Mouse (Mus musculus) adrenal gland, adult 2 months (tissue): ENCODE results near the gene Atp4b. TPM values are rescaled to one million over a fixed set of nuclear protein-coding genes. Genes with fewer than 3 reads are reported as not detected.
"Not testable (repeated sequence)": the region's sequence is repeated elsewhere in the genome, so short reads cannot be mapped to it uniquely, and the experiment has no call there.

ENCODE experiments used
- DNase-seq: peaks from one replicate; pipeline ENCODE4 v3.0.0; 2021
- polyA plus RNA-seq: library from polyadenylated mRNA; depleted of rRNA; stranded (reverse); fragments of >200 nt; gene quantifications from 2 replicates; pipeline ENCODE4 v1.2.3, GENCODE M21; 2012
- total RNA-seq, 2 experiments: library from RNA; stranded (reverse); gene quantifications; 2 replicates each; pipeline ENCODE4 v1.2.3; 2021

The Atp4b gene
- total and polyA plus RNA-seq, 3 experiments, result 0.43 to 0.69 TPM; not detected in 1

DNA sequence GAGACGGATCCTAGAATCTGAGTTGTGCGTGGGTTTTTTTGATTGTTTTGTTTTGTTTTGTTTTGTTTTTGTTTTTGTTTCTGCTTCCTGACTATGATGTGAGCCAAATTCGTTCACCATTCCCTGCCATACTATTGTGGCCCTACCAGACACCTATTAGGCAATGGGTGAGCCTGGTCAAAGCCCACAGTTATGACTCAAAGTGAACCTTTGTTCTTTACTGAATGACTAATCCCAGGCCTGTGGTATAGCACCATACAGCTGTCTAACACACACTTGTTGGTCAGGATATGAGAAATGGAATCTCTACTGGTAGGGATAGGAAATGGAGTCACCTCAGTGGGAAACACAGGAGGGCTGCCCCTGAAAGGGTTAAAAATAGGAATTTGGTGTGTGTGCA is 14.1 kb downstream of the Atp4b start:
- DNase-seq, result no peak

DNA sequence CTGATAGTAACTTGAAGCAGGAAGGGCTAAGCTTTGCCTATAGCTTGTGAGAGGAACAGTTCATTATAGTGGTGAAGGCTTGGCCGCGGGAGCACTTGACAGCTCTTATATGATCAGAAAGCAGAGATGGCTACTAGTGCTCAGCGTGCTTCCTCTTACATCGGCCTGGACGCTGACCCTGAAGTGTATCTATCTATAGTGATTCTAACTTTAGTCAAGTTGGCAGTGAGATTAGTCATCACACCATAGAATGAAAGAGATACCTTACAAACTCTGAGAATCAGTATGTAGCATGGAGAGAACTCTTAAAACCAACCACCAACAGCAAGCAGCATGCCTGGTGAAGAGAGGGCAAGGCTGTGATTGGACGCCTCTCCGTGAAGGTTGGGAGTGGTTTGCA is 15.0 kb downstream of the Atp4b start:
- no peak for DNase-seq

DNA sequence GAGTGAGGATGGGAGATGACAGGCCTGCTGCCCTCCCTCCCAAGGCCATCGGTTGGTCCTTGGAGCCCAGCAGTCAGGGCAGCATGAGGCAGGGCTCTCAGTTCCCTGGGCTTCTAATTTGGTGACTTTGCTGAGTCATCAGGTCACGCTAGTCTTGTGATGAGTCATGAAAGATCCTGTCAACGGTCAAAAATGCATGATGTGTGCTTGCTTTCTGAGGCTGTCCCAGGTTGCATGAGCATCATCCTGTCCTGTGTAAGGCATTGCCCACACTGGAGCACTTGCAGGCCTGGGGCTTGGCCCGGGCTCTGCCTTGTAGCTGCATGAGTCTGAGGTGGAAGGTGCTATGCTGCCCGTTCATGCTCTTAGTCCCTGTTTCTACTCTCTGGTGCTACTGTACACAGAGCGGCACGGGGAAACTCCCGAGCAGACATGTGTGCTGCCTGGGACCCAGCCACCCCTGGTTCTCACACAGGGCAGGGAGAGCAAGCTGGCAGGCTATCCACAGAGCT is 23.4 kb downstream of the Atp4b start:
- peak; percentile 87 for DNase-seq

DNA sequence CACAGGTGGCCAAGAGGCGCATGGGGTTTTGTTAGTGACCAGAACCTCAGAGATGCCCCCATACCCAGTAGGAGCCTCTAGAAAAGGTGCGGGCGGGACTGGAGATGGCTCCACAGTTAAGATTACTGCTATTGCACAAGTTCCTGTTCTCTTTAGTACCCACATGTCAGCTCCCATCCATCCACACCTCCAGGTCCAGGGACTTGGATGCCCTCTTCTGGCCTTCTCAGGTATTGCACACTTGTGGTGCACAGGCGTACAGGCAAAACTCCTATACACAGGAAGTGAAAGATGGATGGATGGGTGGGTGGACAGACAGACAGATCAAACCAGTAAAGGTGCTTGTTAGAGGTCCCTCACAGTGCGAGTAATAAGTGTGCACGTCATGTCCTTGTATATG is 34.8 kb downstream of the Atp4b start:
- no peak for DNase-seq

DNA sequence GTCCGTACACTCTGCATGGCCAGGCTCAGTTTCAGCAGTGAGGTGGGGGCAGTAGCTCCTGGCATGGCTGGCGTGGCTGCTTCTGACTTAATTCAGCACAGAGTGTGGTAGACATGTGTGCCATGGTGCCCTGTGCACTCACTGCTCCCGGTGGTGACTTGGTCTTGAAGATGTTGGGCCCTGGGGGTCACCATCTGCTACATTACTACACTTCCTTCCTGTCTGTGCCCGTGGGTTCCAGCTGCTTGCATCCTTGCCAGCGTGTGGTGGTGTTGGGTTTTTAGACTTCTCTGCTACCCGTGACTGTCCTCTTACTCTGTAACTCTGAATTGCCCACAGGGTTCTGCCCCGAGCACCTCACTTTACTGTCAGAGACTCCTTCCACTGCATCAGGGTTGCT is 36.4 kb downstream of the Atp4b start:
- no peak for DNase-seq

DNA sequence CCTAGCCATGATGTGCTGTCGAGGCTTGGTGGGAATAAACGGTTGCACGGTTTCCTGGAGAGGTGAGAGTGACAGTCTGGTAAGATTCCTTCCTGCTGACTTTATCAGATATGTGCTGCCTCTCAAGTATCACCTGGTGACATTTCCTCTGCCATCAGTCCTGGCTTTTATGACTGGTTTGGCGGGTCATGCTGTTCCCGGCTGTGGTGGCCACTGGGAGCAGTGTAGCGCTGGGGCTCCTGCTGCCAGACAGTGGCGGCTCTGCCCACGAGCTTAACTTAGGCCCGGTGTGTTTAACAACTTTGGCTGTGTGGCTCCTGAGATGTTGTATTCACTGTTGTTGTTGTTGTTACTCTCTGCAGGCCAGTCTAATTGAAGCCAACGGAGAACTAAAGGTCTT is 39.9 kb downstream of the Atp4b start:
- no peak for DNase-seq

DNA sequence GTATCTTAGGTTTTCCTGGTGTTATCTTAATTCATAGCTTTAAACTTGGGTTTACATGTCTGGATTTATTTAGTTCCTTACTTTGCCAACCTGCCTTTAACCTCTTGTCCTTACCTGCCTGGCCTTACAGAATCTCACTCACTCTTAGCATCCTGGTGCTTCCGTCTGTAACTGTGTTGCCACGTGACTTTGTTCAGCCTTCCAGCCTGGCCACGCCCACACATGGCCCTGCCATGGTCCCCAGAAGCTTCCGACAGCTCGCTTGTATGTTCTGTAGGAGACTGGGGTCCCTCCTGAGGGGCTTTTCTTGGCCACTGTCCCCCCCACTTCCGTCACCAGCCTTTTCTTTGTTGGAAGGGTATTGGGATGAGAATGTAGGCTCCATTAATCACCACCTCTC is 40.4 kb downstream of the Atp4b start:
- no peak for DNase-seq

DNA sequence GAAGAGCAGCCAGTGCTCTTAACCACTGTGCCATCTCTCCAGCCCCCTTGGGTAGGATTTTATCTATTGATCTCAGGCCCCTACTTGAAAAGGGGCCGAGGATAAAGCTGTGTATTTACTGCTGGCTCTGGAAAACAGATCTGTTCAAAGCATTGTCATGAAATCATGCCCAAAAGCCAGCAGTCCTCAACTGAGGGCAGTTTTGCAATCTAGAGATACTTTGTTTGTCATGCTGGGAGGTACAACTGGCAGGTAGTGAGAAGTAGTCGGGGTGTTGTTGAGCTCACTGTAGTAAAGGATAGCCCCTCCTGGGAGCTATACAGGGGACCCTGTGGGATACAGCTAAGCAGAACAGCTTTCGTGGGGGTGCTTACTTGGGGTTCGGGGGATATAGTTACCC is 42.7 kb downstream of the Atp4b start:
- no peak for DNase-seq

DNA sequence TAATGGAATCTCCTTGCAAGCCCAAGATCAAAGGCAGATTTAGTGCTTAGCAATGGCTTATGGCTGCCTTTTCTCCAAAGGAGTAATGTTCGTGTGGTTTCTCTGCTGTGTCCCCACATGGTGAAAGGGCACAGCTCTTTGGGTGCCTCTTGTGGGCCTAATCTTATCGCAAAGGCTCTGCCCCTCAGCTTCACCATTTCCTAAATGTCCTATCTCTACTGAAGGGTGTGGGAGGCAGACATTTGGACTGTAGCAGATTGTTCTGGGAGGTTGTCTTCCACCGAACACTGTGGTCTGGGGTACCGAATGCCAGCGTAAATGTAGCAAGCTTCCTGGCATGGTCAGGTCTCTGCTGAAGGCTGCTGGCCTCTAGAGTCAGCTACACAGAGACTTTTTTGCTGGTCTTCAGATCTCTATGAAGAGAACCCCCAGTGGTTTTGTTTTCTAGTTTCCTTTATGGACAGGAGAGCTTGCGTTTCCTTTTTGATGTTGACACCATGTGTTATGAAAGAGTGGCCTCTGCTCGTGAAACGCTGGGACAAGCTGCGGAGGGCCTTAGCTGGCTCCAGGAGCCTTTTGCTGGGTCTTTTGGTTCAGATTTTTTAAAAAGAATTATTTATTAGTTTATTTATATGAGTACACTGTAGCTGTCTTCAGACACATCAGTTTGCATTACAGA is 43.3 kb downstream of the Atp4b start:
- DNase-seq, result no peak

DNA sequence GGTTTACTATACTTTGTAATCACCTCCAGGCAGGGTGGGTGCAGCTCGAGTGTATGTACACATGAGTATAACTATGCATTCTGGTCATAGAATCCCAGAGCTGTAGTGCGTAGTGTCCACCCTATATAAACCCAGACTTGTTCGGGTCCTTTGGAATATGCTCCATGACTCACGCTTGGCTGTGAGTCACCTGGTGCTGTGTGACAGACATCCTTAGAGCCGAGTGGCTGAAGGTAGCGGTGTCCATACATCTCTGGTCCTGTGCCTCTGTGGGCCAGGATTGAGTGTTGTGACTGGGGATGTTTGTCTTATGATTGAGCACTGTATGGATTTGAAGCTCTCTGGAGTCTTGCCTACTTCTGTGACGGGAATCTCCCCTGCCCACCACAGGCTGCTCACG is 44.0 kb downstream of the Atp4b start:
- DNase-seq, result peak; percentile 38

DNA sequence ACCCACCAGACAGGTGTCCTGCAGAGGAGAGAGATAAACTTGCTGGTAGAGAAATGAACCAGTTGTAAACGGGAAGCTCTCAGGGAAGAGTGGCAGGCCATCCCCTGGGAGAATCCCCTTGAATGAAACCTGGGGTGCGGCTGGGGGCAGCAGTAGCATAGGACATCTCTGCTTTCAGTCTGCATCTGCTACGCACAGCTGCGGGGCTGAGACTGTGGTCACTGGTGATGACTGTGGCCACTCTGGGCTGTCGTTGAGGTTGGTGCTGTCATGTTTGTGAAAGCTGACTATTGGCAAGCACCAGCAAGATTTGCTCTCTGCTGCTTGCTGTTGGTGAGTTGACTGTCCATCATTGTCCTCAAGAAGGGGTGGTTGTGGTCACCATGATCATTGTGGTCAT is 45.0 kb downstream of the Atp4b start:
- no peak for DNase-seq

DNA sequence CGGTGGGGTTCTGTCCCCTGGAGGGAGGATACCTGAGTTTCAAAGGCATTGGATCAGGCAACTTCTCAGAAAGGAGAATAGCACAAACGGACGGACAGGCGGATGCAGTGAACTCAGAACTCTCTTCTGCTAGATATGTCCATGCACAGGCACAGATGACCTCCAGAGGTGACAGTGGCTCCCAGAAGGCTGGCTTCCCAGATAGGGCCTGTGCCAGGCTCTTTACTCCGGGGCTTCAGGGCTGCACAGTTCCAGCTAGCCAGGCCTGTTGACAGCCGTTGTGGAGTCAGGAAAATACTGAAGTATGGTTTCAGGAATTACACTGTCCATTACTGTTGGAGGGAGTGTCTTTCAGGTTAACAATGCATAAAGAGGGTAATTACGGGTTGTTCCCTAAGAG is 46.6 kb downstream of the Atp4b start:
- no peak for DNase-seq

DNA sequence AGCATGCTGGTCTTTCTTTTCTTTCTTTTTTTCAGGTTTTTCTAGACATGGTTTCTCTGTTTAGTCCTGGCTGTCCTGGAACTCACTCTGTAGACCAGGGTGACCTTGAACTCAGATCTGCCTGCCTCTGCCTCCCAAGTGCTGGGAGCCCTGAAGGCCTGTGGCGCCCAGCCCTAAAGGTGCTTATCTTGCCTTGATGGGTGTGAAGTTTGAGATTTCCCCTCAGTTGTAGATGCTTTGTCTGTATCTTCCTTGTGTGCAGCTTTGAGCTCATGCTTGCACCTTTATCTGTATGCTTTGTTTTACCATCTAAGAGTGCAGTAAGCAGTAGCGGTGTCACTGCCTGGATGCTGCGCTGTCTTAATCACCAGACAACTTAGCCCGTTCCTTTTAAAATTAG is 53.5 kb downstream of the Atp4b start:
- DNase-seq, result no peak

DNA sequence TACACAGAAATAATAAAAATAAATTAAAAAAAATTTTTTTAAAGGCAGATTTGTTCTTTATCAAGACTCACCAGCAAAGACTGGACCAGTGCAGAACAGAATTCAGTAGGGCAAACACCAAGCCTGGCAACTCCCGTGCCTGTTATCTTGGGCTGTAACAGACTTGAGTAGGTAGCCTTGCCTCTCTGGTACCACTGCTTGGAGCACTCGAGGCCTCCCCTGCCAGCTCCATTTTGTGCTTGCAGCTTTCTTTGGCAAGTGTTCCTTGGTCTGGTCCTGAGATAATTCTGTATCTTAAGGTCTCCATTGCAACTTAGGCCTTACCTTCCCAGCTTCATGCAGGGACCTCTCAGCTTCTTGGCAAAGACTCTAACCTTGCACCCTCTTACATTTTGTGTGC is 54.3 kb downstream of the Atp4b start:
- DNase-seq, result no peak

DNA sequence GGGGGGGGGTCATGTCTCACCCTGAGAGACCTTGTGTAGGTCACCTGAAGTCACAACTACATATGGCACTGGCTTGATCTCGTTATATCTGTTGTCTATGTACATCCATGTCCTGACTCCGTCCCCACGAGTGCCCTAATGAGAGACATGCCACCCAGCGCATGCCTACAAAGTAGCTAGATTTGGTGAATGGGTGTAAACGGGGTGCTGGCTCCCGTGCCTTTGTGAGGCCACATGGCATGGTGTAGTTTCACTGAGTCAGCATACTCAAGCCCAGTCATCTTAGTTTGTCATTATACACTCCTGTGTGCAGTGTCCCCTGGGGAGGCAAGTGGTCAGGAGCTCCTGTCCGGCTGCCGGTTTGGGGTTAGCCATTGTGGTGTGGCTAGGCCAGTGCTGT is 56.0 kb downstream of the Atp4b start:
- DNase-seq, result no peak

DNA sequence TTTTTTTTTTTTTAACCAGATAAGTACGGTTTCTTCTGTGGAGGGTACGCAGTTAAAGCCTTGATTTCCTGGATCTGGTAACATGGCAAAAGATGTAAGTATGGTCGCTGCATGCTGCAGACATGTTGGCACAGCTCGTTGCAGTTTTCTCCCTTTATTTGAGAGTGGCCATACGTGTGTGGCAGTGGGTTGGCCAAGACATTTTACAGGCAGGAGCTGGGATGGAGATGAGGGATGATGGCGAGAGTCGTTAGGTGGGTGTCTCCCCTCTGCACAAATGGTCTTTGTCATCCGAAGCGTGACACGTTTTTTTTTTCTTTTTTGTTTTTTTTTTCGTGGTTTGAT is 57.0 kb downstream of the Atp4b start:
- DNase-seq, result no peak

DNA sequence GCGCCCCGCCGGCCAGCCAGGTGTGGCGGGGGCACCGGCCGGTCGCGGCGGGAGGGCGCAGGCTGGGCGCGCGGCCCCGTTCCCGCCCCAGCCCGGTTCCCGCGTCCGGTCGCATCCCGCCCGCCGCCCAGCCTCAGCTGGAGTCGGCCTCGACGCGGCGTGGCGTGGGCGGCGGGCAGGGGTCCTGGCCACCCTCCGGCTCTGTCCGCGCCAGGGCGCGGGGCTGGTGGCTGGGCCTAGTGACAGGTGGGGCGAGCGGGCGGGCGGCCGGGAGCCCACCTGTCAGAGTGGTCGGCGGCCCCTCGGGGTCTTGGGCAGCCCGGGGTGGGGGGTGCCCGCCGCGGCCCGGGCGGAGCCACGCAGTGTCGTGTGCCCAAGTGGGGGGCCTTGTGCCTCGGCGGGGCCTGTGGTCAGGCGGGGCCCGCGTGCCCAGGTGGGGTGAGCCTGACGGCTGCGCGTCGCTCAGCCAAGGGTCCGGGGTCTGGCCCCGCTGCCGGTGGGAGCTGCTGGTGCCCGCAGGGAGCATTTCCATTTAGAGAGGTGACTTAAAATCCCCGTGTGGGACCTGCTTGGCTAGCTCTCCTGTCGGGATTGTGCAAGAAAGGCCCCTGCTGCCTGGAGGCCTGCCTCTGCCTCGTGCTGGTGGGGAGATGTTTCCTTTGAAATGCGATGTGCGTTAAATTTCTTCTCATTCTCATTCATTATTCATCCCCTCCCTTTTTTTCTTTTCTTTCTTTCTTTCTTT is 57.6 kb downstream of the Atp4b start:
- DNase-seq, result peak; percentile 53

DNA sequence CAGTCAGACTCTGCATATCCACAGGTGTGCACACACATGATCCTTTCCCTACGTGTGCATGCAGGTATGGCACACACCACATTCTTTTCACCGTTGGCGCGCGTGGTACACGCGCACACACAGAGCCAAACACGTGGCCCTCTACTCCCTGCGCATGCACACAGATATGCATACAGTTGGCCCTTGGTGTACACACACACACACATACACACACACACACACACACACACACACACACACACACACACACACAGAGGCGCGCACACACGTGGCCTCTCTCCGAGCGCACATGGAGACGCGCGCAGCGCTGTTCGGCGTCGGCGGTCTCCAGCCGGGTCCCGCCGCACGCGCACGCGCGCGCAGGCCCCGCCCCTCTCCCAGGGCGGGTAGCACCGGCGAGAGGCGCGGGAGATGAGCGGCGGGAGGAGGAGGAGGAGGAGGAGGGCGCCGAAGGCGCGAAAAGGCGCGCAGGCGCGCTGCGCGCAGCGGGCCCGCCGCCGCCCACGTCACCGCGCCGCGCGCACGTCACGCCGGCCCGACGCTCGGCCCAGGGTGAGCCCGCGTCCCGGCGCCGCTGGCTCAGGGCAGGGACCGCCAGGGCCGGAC is 58.3 kb downstream of the Atp4b start, which contains the start of gene Tfdp1:
TSS of gene Tfdp1 (plus strand) at position 497 of the 606 bp plus-strand sequence.
- DNase-seq, result peak; percentile 93

DNA sequence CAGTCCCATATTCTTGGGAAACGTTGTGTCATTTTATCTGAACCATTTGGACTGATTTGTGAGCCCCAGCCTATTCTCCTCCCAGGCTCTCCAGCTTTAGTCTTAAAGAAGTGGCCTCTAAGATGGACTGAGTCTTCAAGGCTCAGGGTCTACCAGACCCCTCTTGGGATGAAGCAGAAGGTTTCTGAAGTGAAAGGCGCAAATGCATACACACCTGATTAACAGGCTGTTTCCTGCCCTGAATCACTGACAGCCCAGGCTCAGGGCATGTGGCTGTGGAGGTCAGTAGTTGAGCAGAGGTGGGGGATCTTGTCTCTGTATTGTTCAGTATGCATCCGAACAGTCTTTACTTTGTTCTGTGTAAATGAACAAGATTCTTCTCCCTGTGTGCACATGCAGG is 58.9 kb downstream of the Atp4b start:
- DNase-seq, result no peak

DNA sequence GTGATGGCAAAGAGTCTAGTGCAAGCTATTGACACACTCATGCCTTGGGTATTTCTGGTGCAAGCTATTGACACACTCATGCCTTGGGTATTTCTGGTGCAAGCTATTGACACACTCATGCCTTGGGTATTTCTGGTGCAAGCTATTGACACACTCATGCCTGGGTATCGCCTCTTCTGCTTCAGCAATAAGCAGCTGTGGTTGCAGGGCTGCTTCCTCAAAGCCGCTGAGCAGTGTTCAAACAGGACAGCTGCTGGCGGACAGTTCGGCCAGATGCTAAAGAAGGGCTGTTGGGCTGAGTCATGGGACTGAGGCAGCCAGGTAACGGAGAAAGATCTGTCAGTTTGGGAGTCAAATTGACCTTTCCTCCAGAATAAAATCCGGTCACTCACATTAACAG is 59.4 kb downstream of the Atp4b start:
- DNase-seq, result not testable (repeated sequence)
